12 mouse cellular contexts compared by ENCODE assay signal in genomic region chr2:72202252-72202651, GRCm38 (mm10).
DNase-seq lines count a peak whose midpoint lies in the region; ATAC-seq and TF ChIP-seq lines count a peak whose summit lies in the region.
"Had no signal": no experiment of that assay in that cellular context is flagged by ENCODE, and none has a peak within 500 bp of the region (broad histone marks: within the 10 kb centered on the region; RNA-seq: fewer than 3 reads in every experiment).

No protein-coding gene starts in this region.

- peaks cover 45% of the 10 kb centered on the region for H3K4me1 ChIP-seq in heart, embryonic 16.5 days (ENCODE audit: control insufficient read depth, insufficient read depth, low read length)
- H3K4me1 ChIP-seq in lung, postnatal 0 days (ENCODE audit: insufficient read depth, low read depth, low read length): peaks cover 15% of the 10 kb centered on the region; the same call in 1 of the 2 replicates
- peaks cover 5% of the 10 kb centered on the region; the same call in 1 of the 2 replicates for H3K4me1 ChIP-seq in midbrain, embryonic 16.5 days (ENCODE audit: control insufficient read depth, insufficient read depth, low read length)

- no peak overlapping the region; the same call in 1 of the 2 replicates for H3K4me2 ChIP-seq in heart, embryonic 16.5 days (ENCODE audit: low read depth, low read length)
- H3K4me2 ChIP-seq in lung, postnatal 0 days (replicated peaks; ENCODE audit: low read depth, low read length): no peak overlapping the region
- H3K4me2 ChIP-seq in midbrain, embryonic 16.5 days (ENCODE audit: low read length): no peak overlapping the region

- DNase-seq in adrenal gland, adult 2 months: peak; percentile 58
- no peak for DNase-seq in adrenal gland, adult 8-10 months
- DNase-seq in adrenal gland, postnatal 25 days: peak; percentile 35
- DNase-seq in lung, postnatal 0 days (ENCODE audit: low spot score): peak; percentile 64
- no peak for DNase-seq in cerebellum, postnatal 36 days
- no peak for DNase-seq in natural killer cell, adult 2 months (ENCODE audit: low spot score in 2 of 2)
- DNase-seq: cerebellum, postnatal 25 days; gastrocnemius, postnatal 14 days; retina, postnatal 1 day had no signal

- peak overlapping the region; percentile 64 for H3K27ac ChIP-seq in heart, embryonic 16.5 days (ENCODE audit: low read length)
- H3K27ac ChIP-seq in lung, postnatal 0 days (ENCODE audit: low read length): 0 out of 2 replicates have a peak overlapping the region, but pooled peaks have one; percentile 27
- no peak overlapping the region for H3K27ac ChIP-seq in midbrain, embryonic 16.5 days (ENCODE audit: low read length)

- no peak overlapping the region for H3K9ac ChIP-seq in heart, embryonic 16.5 days (ENCODE audit: low read length)
- H3K9ac ChIP-seq in lung, postnatal 0 days (replicated peaks; ENCODE audit: low read depth): no peak overlapping the region
- no peak overlapping the region for H3K9ac ChIP-seq in midbrain, embryonic 16.5 days (ENCODE audit: low read depth, low read length)

- 22% methylated on average over 6 of the region's 6 CpGs for WGBS in heart, embryonic 16.5 days
- 20% methylated on average over 6 of the region's 6 CpGs for WGBS in lung, postnatal 0 days
- 87% methylated on average over 6 of the region's 6 CpGs for WGBS in midbrain, embryonic 16.5 days

- H3K36me3 ChIP-seq in heart, embryonic 16.5 days (ENCODE audit: control insufficient read depth, insufficient read depth): no peaks in the 10 kb centered on the region
- no peaks in the 10 kb centered on the region for H3K36me3 ChIP-seq in lung, postnatal 0 days (ENCODE audit: insufficient read depth, low read length)
- peaks cover 4% of the 10 kb centered on the region; the same call in 1 of the 2 replicates for H3K36me3 ChIP-seq in midbrain, embryonic 16.5 days (ENCODE audit: control insufficient read depth, insufficient read depth, low read length)

- no peak for TF ChIP-seq EP300 in lung, postnatal 0 days (IDR thresholded peaks at IDR 0.05)

- no peak overlapping the region for H3K4me3 ChIP-seq in heart, embryonic 16.5 days (ENCODE audit: low read length)
- no peak overlapping the region for H3K4me3 ChIP-seq in lung, postnatal 0 days (ENCODE audit: low read depth, low read length)
- H3K4me3 ChIP-seq in midbrain, embryonic 16.5 days (ENCODE audit: low read depth, low read length): no peak overlapping the region

- H3K27me3 ChIP-seq in heart, embryonic 16.5 days (ENCODE audit: control insufficient read depth, insufficient read depth, low read length): no peaks in the 10 kb centered on the region
- no peaks in the 10 kb centered on the region for H3K27me3 ChIP-seq in lung, postnatal 0 days (replicated peaks; ENCODE audit: insufficient read depth, low read length)
- no peaks in the 10 kb centered on the region for H3K27me3 ChIP-seq in midbrain, embryonic 16.5 days (ENCODE audit: control insufficient read depth, insufficient read depth, low read depth, low read length)

- H3K9me3 ChIP-seq in heart, embryonic 16.5 days (replicated peaks; ENCODE audit: control insufficient read depth, low read length): no peaks in the 10 kb centered on the region
- no peaks in the 10 kb centered on the region for H3K9me3 ChIP-seq in lung, postnatal 0 days (ENCODE audit: low read length)
- H3K9me3 ChIP-seq in midbrain, embryonic 16.5 days (replicated peaks; ENCODE audit: control insufficient read depth, low read length, poor library complexity, severe bottlenecking): no peaks in the 10 kb centered on the region

- TF ChIP-seq CTCF in lung, postnatal 0 days (IDR thresholded peaks at IDR 0.05): no peak

- ATAC-seq in heart, embryonic 16.5 days (replicated peaks; ENCODE audit: extremely low read depth, insufficient read depth, low FRiP score): peak; percentile 45; the same call in 1 of the 2 replicates
- ATAC-seq in lung, postnatal 0 days: no peak
- no peak for ATAC-seq in midbrain, embryonic 16.5 days
- ATAC-seq: intestine, embryonic 16.5 days had no signal

Comparison
In these comparisons a context has a peak if more than half of its experiments do, and no peak if none do; other contexts are left out.
1. DNase-seq: peak in adrenal gland, adult 2 months (single experiment), adrenal gland, postnatal 25 days (single experiment) and lung, postnatal 0 days (single experiment); none in adrenal gland, adult 8-10 months (single experiment), cerebellum, postnatal 36 days (0 of 2) and natural killer cell, adult 2 months (0 of 2).